Mouse (Mus musculus) lung, postnatal 10 days (tissue): Measurements from ENCODE around the gene Rnf115.
A peak's percentile ranks its signal among the peaks of the same experiment; 100 is the strongest.
"Not testable (repeated sequence)": the region's sequence is repeated elsewhere in the genome, so short reads cannot be mapped to it uniquely, and the experiment has no call there.

Source experiments
- DNase-seq: peaks from one replicate; pipeline ENCODE4 v3.0.0; 2021

Gene Rnf115

GRCm38 (mm10) chr3:96727343-96727827 is at the start of gene Rnf115, which contains the start of gene Polr3c:
Gene Rnf115, plus strand, starts transcription at chr3:96727664.
Gene Polr3c, minus strand, starts transcription at chr3:96727628.
- peak; percentile 98 for DNase-seq

GRCm38 (mm10) chr3:96678456-96678855 is 49.0 kb upstream of the Rnf115 start:
- no peak for DNase-seq

GRCm38 (mm10) chr3:96679159-96679674 is 48.2 kb upstream of the Rnf115 start:
- DNase-seq: no peak

GRCm38 (mm10) chr3:96680269-96680956 is 47.1 kb upstream of the Rnf115 start:
- no peak for DNase-seq

- DNase-seq: no peak
Observed at GRCm38 (mm10) chr3:96683496-96683895, 44.0 kb upstream of the Rnf115 start.

- no peak for DNase-seq
Observed at GRCm38 (mm10) chr3:96684151-96684821, 43.2 kb upstream of the Rnf115 start.

GRCm38 (mm10) chr3:96684822-96685156 is 42.7 kb upstream of the Rnf115 start:
- no peak for DNase-seq

GRCm38 (mm10) chr3:96686057-96686456 is 41.4 kb upstream of the Rnf115 start:
- DNase-seq: not testable (repeated sequence)

GRCm38 (mm10) chr3:96688854-96689253 is 38.6 kb upstream of the Rnf115 start:
- DNase-seq: no peak

GRCm38 (mm10) chr3:96690298-96690697 is 37.2 kb upstream of the Rnf115 start:
- no peak for DNase-seq

GRCm38 (mm10) chr3:96692506-96692905 is 35.0 kb upstream of the Rnf115 start:
- DNase-seq: peak; percentile 81

GRCm38 (mm10) chr3:96693579-96693978 is 33.9 kb upstream of the Rnf115 start:
- no peak for DNase-seq

GRCm38 (mm10) chr3:96696198-96696765 is 31.2 kb upstream of the Rnf115 start, which contains the start of gene Pias3:
Gene Pias3, plus strand, starts transcription at chr3:96696384.
- peak; percentile 95 for DNase-seq

- DNase-seq: peak; percentile 95
Observed at GRCm38 (mm10) chr3:96696766-96697732, 30.4 kb upstream of the Rnf115 start.

GRCm38 (mm10) chr3:96698993-96699690 is 28.3 kb upstream of the Rnf115 start:
- DNase-seq: no peak

GRCm38 (mm10) chr3:96700376-96700775 is 27.1 kb upstream of the Rnf115 start:
- peak; percentile 46 for DNase-seq

GRCm38 (mm10) chr3:96701003-96701402 is 26.5 kb upstream of the Rnf115 start:
- no peak for DNase-seq

GRCm38 (mm10) chr3:96704778-96705177 is 22.7 kb upstream of the Rnf115 start:
- peak; percentile 41 for DNase-seq

GRCm38 (mm10) chr3:96706217-96706616 is 21.2 kb upstream of the Rnf115 start:
- DNase-seq: no peak

- DNase-seq: no peak
Observed at GRCm38 (mm10) chr3:96706984-96707383, 20.5 kb upstream of the Rnf115 start.

GRCm38 (mm10) chr3:96707903-96708683 is 19.4 kb upstream of the Rnf115 start, which contains the start of gene Nudt17:
Gene Nudt17, minus strand, starts transcription at chr3:96708562.
- peak; percentile 86 for DNase-seq
